Mouse (Mus musculus) E14TG2a.4 (cell line): ENCODE measurements around the gene C1qtnf12.

Experiments used
- CTCF ChIP-seq: conservative IDR thresholded peaks from 2 replicates; pipeline ENCODE4 v1.5.1; 2014; ENCODE audit warnings: low read length
- NANOG ChIP-seq: IDR thresholded peaks from 2 replicates; pipeline ENCODE4 v1.6.1; 2014; ENCODE audit warnings: borderline replicate concordance, low read length, mixed read lengths
- POU5F1 ChIP-seq: IDR thresholded peaks from 2 replicates; pipeline ENCODE4 v1.6.1; 2014; ENCODE audit warnings: low read length, borderline replicate concordance

- TF ChIP-seq CTCF (no peak), NANOG (no peak), POU5F1 (no peak)
Measured at GRCm38 (mm10) chr4:155991908-155992230, 29.8 kb downstream of the C1qtnf12 start.
